Mouse (Mus musculus): ENCODE results near the gene Rhox3h. TPM values are rescaled to one million over a fixed set of nuclear protein-coding genes. Genes with fewer than 3 reads are reported as not detected.
"Not testable (repeated sequence)": the region's sequence is repeated elsewhere in the genome, so short reads cannot be mapped to it uniquely, and the experiment has no call there.

Gene Rhox3h
- not detected in 2 replicates for polyA plus RNA-seq (2016; fragmentation: Nextera tagmentation; extraction: Ambion mirVana)

DNA sequence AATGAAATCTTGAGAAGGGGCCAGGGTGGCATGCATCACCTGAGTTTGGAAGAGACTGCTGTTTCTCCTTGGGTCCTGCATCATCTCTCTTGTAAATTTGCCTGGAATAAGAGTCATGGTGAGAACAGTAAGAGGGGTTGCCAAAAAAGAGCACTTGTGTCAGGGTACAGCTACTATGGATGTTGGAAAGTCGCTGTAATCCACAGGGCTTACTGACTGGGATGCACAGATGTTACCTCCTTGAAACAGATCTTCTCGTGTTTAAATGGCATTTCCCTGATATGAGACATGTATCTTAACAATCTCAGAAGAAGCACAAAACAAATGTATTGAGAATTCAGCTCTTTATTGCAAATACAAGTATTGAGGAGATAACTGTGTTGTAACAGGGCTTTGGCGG, at the start of gene Rhox3h:
Gene Rhox3h (minus strand): TSS at position 101 of the 400 bp plus-strand sequence.
- WGBS: 83% methylated on average over 1 of the region's 3 CpGs
- not testable (repeated sequence) for H3K4me3 ChIP-seq; ATAC-seq (ENCODE audit: low FRiP score, low read depth); H3K36me3 ChIP-seq; H3K27ac ChIP-seq (replicated peaks); H3K27me3 ChIP-seq; H3K9me3 ChIP-seq; H3K4me2 ChIP-seq (replicated peaks); H3K4me1 ChIP-seq; H3K9ac ChIP-seq (replicated peaks)

GRCm38 (mm10) chrX:37701821-37702387, 33.3 kb upstream of the Rhox3h start:
- 69% methylated on average over 3 of the region's 3 CpGs for WGBS
- H3K9me3 ChIP-seq: no peaks in the 10 kb centered on the region
- no peak overlapping the region for H3K9ac ChIP-seq (replicated peaks)
- no peaks in the 10 kb centered on the region for H3K4me1 ChIP-seq
- ATAC-seq (ENCODE audit: low FRiP score, low read depth): no peak
- H3K27ac ChIP-seq (replicated peaks): no peak overlapping the region
- H3K4me3 ChIP-seq: no peak overlapping the region
- no peaks in the 10 kb centered on the region for H3K27me3 ChIP-seq
- no peaks in the 10 kb centered on the region for H3K36me3 ChIP-seq
- H3K4me2 ChIP-seq (replicated peaks): no peak overlapping the region

- Histone ChIP-seq H3K4me2 (replicated peaks) (no peak overlapping the region), H3K9ac (replicated peaks) (no peak overlapping the region), H3K4me1 (no peaks in the 10 kb centered on the region), H3K4me3 (no peak overlapping the region), H3K36me3 (no peaks in the 10 kb centered on the region), H3K27me3 (no peaks in the 10 kb centered on the region), H3K27ac (replicated peaks) (no peak overlapping the region), H3K9me3 (no peaks in the 10 kb centered on the region)
- ATAC-seq (ENCODE audit: low FRiP score, low read depth): no peak
- 74% methylated on average over 2 of the region's 2 CpGs for WGBS
Observed at GRCm38 (mm10) chrX:37692261-37692660, 23.7 kb upstream of the Rhox3h start.

DNA sequence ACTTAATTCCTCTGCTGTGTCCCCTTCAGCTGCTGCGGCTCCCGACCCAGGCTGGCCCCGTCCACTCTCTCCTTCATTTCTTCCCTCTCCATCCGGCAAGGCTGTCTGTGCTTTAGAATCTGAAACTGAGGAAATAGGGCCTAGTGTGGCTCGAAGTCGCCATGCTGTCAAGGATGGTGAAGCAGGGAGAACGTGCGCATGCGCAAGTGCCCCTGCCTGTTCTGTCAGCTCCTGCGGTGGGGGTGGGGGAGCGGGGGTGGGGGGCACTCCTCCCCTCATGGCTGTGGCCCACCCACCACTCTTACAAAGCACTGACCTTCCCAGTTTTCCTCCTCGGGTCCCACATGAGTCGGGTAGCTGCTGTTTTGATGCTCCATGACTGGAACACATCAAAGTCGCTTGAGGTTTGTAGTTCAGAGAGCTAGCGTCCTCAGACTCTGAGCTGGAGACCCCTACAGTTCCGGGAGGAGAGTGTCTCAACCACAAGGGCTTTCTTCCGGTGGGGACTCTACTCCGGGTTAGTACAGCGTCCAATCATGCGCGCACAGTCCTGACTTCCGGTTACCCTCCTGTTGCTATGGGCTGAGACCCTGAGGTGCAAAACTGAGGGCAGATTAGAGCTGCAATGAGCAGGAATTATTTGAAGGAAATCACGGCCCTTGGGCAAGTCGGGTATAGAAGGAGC, 14.6 kb upstream of the Rhox3h start:
- WGBS: 88% methylated on average over 24 of the region's 24 CpGs
- no peaks in the 10 kb centered on the region for H3K4me1 ChIP-seq
- no peak overlapping the region for H3K4me2 ChIP-seq (replicated peaks)
- no peak overlapping the region for H3K4me3 ChIP-seq
- H3K36me3 ChIP-seq: no peaks in the 10 kb centered on the region
- no peak overlapping the region for H3K27ac ChIP-seq (replicated peaks)
- H3K9me3 ChIP-seq: 0 out of 2 replicates have a peak, but pooled peaks cover 7% of the 10 kb centered on the region
- no peak overlapping the region for H3K9ac ChIP-seq (replicated peaks)
- H3K27me3 ChIP-seq: no peaks in the 10 kb centered on the region
- no peak for ATAC-seq (ENCODE audit: low FRiP score, low read depth)

GRCm38 (mm10) chrX:37673177-37673576, 4.6 kb upstream of the Rhox3h start, which contains the start of gene Rhox2h:
Gene Rhox2h (minus strand): TSS chrX:37673277.
- H3K4me1 ChIP-seq; H3K27ac ChIP-seq (replicated peaks); H3K4me3 ChIP-seq; H3K36me3 ChIP-seq; H3K27me3 ChIP-seq; ATAC-seq (ENCODE audit: low FRiP score, low read depth); H3K9me3 ChIP-seq; H3K4me2 ChIP-seq (replicated peaks); H3K9ac ChIP-seq (replicated peaks): not testable (repeated sequence)
- WGBS: 85% methylated on average over 8 of the region's 8 CpGs

- WGBS: 95% methylated on average over 18 of the region's 20 CpGs
Observed at GRCm38 (mm10) chrX:37651227-37651626, 17.3 kb downstream of the Rhox3h start, which contains the start of gene Rhox4g. Gene Rhox4g (minus strand): TSS chrX:37651327.

DNA sequence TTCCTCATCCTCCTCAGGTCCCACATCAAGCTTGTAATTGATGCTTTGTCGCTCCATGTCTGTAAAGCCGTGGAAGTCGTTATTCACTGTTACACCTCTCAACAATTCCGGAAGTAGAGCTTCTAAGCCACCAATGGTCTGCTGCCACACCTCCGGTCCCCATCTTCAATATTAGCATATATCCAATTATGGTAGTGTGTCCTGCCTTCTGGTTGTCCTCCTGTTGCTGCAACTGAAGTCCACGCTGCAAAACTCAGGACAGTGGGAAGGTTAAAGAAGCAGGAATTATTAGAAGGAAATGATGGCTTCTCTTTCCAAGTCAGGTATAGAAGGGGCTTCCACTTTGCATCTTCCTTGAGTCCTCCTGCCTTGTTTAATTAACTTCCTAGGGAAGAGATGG, 25.2 kb downstream of the Rhox3h start, which contains the start of gene Rhox2g:
Gene Rhox2g (minus strand): TSS at position 101 of the 400 bp plus-strand sequence.
- WGBS: 91% methylated on average over 6 of the region's 6 CpGs
- H3K4me3 ChIP-seq; ATAC-seq (ENCODE audit: low FRiP score, low read depth): not testable (repeated sequence)

More at GRCm38 (mm10) chrX:37651227-37651626, 17.3 kb downstream of the Rhox3h start, which contains the start of gene Rhox4g:
- ATAC-seq (ENCODE audit: low FRiP score, low read depth); H3K27me3 ChIP-seq; H3K36me3 ChIP-seq; H3K9ac ChIP-seq (replicated peaks); H3K4me2 ChIP-seq (replicated peaks); H3K4me3 ChIP-seq; H3K27ac ChIP-seq (replicated peaks); H3K9me3 ChIP-seq; H3K4me1 ChIP-seq: not testable (repeated sequence)

DNA sequence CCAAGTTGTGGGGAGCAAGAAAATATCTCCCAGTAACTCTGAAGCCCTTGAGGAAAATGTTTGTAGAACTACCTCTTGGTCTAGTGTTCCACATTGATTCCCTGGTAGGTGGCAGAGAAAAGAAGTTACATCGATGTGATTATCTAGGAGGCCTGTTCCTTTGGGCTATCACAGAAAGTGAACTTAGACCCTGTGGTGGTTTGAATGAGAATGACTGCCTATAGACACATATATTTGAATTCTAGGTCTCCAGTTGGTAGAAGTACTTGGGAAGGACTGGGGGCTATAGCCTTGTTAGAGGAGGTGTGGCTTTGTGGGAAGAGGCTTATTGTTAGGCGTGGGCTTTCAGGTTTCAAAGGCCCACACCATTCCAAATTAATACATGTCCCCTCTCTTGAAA, 40.1 kb downstream of the Rhox3h start, which contains the start of gene Rhox3g:
Gene Rhox3g (minus strand): TSS at position 101 of the 400 bp plus-strand sequence.
- WGBS: 79% methylated on average over 2 of the region's 2 CpGs
- H3K4me3 ChIP-seq: not testable (repeated sequence)

More for the DNA sequence above, 25.2 kb downstream of the Rhox3h start, which contains the start of gene Rhox2g:
- H3K9me3 ChIP-seq; H3K36me3 ChIP-seq; H3K27ac ChIP-seq (replicated peaks); H3K9ac ChIP-seq (replicated peaks); H3K4me2 ChIP-seq (replicated peaks); H3K4me1 ChIP-seq; H3K27me3 ChIP-seq: not testable (repeated sequence)

More for the DNA sequence above, 40.1 kb downstream of the Rhox3h start, which contains the start of gene Rhox3g:
- H3K4me1 ChIP-seq; H3K4me2 ChIP-seq (replicated peaks); H3K36me3 ChIP-seq; ATAC-seq (ENCODE audit: low FRiP score, low read depth); H3K9ac ChIP-seq (replicated peaks); H3K27me3 ChIP-seq; H3K27ac ChIP-seq (replicated peaks); H3K9me3 ChIP-seq: not testable (repeated sequence)

Other genes with a start within 250 kb of the Rhox3h start
- 0.24 TPM in 1 of 2 replicates, not detected in the other for gene Rhox4b, start 236.3 kb downstream of the Rhox3h start, polyA plus RNA-seq (2016; fragmentation: Nextera tagmentation; extraction: Ambion mirVana)
- 1.7 and 3.0 TPM in 2 replicates for gene Rhox2c, start 215.1 kb downstream of the Rhox3h start, polyA plus RNA-seq (2016; fragmentation: Nextera tagmentation; extraction: Ambion mirVana)
- gene Rhox3c, start 210.2 kb downstream of the Rhox3h start, polyA plus RNA-seq (2016; fragmentation: Nextera tagmentation; extraction: Ambion mirVana): not detected in 2 replicates
- gene Rhox4c, start 188.4 kb downstream of the Rhox3h start, polyA plus RNA-seq (2016; fragmentation: Nextera tagmentation; extraction: Ambion mirVana): not detected in 2 replicates
- not detected in 2 replicates for gene Rhox2d, start 175.3 kb downstream of the Rhox3h start, polyA plus RNA-seq (2016; fragmentation: Nextera tagmentation; extraction: Ambion mirVana)
- not detected in 2 replicates for gene Rhox4d, start 154.4 kb downstream of the Rhox3h start, polyA plus RNA-seq (2016; fragmentation: Nextera tagmentation; extraction: Ambion mirVana)
- 0.48 TPM in 1 of 2 replicates, not detected in the other for gene Rhox2e, start 138.3 kb downstream of the Rhox3h start, polyA plus RNA-seq (2016; fragmentation: Nextera tagmentation; extraction: Ambion mirVana)
- not detected in 2 replicates for gene Rhox3e, start 126.7 kb downstream of the Rhox3h start, polyA plus RNA-seq (2016; fragmentation: Nextera tagmentation; extraction: Ambion mirVana)
- gene Rhox4e, start 111.4 kb downstream of the Rhox3h start, polyA plus RNA-seq (2016; fragmentation: Nextera tagmentation; extraction: Ambion mirVana): not detected in 2 replicates
- gene Rhox2f, start 97.4 kb downstream of the Rhox3h start, polyA plus RNA-seq (2016; fragmentation: Nextera tagmentation; extraction: Ambion mirVana): 0.39 TPM in 1 of 2 replicates, not detected in the other
- not detected in 2 replicates for gene Rhox3f, start 87.8 kb downstream of the Rhox3h start, polyA plus RNA-seq (2016; fragmentation: Nextera tagmentation; extraction: Ambion mirVana)
- gene Rhox4f, start 61.1 kb downstream of the Rhox3h start, polyA plus RNA-seq (2016; fragmentation: Nextera tagmentation; extraction: Ambion mirVana): not detected in 2 replicates
- gene Rhox3g, start 40.2 kb downstream of the Rhox3h start, polyA plus RNA-seq (2016; fragmentation: Nextera tagmentation; extraction: Ambion mirVana): not detected in 2 replicates
- not detected in 2 replicates for gene Rhox2g, start 25.3 kb downstream of the Rhox3h start, polyA plus RNA-seq (2016; fragmentation: Nextera tagmentation; extraction: Ambion mirVana)
- not detected in 2 replicates for gene Rhox4g, start 17.4 kb downstream of the Rhox3h start, polyA plus RNA-seq (2016; fragmentation: Nextera tagmentation; extraction: Ambion mirVana)
- gene Rhox2h, start 4.5 kb upstream of the Rhox3h start, polyA plus RNA-seq (2016; fragmentation: Nextera tagmentation; extraction: Ambion mirVana): not detected in 2 replicates
- gene Rhox5, start 136.1 kb upstream of the Rhox3h start, polyA plus RNA-seq (2016; fragmentation: Nextera tagmentation; extraction: Ambion mirVana): 1.1 and 1.3 TPM in 2 replicates
- gene Rhox6, start 158.1 kb upstream of the Rhox3h start, polyA plus RNA-seq (2016; fragmentation: Nextera tagmentation; extraction: Ambion mirVana): not detected in 2 replicates
- not detected in 2 replicates for gene Rhox7a, start 162.9 kb upstream of the Rhox3h start, polyA plus RNA-seq (2016; fragmentation: Nextera tagmentation; extraction: Ambion mirVana)
- gene Rhox8, start 210.2 kb upstream of the Rhox3h start, polyA plus RNA-seq (2016; fragmentation: Nextera tagmentation; extraction: Ambion mirVana): not detected in 2 replicates
- not detected in 2 replicates for gene Rhox7b, start 228.5 kb upstream of the Rhox3h start, polyA plus RNA-seq (2016; fragmentation: Nextera tagmentation; extraction: Ambion mirVana)
- not detected in 2 replicates for gene Rhox9, start 233.0 kb upstream of the Rhox3h start, polyA plus RNA-seq (2016; fragmentation: Nextera tagmentation; extraction: Ambion mirVana)